Mouse (Mus musculus): Measurements from ENCODE around the gene Ndufa11.

Gene Ndufa11

DNA sequence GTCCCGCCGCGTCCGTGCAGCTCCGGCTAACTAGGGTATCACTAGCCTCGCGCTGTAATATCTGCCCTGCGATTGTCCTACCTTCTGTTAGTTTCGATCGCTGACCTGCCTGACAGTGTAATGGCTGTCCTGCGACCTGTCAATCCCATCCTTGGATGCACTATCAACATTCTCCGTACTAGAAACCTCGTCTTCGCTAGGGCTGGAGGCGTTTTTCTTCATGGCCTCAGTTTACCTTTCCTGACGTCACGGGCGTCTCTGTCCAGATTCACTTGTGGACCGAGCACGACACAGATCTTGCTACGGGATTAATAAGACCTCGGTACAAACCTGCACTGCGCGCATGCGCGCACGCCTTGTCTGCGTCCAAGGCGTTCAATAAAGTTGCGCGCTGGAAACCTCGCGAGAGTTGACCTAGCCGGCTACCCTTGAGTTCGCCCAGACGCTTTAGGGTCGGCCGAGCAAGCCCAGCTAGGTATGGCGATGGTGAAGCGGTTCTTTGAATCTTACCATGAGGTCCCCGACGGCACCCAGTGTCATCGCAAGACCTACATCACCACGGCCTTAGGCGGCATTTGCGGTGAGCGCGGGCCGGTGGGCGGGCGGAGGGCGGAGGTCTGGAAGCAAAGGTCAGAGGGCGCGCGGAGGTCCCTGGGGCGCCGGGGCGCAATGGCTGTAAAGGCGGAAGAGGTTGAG is at the start of gene Ndufa11, which contains the start of gene Vmac:
Ndufa11 (plus strand) TSS at position 405 of the 696 bp plus-strand sequence.
Vmac (minus strand) TSS at position 660 of the 696 bp plus-strand sequence.
- peak; percentile 99 for DNase-seq

DNA sequence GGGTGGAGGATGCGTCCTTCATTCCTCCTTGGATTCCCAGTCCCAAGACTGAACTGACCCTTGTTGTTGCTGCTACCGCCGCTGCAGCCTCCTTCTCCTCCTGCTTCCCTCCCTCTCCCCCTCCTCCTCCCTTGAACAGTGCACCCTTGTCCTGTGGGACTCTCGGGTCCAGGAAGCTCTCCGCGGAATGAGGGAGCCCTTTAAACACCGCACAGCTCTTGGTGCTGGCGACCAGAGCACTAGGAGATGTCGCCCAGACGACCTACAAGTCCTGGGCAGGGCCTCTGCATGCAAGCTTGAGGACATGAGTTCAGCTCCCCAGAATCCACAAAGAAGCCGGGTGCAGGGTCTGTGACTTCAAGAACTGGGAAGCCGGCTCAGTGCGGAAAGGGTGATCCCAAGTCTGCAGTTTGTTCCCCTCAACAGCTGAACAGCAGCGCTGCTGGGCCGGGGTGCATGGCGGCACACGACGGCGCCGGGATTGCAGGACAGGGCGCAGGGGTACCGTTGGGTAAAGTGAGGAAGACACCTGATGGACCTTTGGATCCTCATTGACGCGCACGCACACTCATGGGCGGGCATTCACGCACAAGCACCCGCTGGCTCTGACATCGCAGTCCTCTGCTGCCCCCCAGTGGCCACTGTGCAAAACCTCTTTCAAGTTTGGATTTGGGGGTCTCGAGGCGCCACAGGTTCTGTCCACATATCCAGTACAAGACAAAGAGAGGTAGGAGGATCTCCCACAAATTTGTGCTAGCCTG is 49.0 kb upstream of the Ndufa11 start:
- DNase-seq = peak; percentile 93 to 94

DNA sequence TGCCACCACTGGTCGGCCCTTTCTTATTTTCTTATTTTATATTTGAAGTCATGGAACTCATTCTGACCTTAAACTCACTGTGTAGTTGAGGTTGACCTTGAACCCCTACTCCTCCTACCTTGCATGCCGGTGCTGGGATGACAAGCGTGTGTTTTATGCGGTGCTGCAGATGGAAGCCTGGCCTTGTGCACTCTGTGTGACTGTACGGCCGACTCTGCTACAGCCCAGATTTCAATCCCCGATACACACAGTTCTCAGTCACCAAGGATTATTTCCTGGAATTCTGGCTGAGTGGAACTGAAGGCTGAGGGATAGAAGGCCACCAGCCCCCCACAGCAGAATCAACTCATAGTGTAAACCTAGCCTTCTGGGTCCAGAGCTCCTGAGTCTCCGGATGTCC is 47.8 kb upstream of the Ndufa11 start:
- DNase-seq = no peak

DNA sequence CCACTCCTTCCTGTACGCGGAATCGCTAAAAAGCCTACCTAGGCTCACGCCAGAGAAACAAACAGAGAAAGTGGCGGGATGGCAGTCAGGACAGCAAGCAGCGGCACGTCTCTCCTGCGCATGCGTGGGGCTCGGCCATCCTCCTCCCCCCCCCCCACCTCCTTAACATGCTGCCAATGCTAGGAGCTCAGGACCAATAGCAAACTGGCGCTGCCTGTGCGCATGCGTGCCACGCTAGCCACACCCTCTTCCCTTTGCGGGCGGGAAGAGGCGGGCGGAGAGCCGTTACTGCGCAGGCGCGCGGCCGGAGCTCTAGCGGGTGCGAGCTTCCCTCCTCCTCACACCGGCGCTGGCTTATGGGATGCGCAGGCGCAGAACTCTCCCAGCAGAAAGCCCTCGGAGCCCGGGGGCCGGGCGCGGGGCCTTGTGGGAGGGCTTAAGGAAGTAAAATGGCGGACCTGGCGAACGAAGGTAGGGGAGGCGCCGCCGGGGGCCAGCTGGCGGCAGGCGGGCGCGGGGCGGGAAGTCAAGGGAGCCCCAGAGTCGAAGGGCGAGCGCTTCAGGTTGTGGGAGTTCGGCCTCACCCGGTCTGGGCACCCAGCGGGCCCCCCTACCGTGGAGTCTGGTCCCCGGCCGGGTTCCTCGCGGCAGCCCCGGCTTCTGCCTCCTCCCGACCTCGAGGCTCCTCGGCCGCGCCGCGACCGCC is 44.5 kb upstream of the Ndufa11 start, which contains the start of gene Ranbp3:
Ranbp3 (plus strand) TSS at position 354 of the 706 bp plus-strand sequence.
- DNase-seq = peak; percentile 99 to 100

DNA sequence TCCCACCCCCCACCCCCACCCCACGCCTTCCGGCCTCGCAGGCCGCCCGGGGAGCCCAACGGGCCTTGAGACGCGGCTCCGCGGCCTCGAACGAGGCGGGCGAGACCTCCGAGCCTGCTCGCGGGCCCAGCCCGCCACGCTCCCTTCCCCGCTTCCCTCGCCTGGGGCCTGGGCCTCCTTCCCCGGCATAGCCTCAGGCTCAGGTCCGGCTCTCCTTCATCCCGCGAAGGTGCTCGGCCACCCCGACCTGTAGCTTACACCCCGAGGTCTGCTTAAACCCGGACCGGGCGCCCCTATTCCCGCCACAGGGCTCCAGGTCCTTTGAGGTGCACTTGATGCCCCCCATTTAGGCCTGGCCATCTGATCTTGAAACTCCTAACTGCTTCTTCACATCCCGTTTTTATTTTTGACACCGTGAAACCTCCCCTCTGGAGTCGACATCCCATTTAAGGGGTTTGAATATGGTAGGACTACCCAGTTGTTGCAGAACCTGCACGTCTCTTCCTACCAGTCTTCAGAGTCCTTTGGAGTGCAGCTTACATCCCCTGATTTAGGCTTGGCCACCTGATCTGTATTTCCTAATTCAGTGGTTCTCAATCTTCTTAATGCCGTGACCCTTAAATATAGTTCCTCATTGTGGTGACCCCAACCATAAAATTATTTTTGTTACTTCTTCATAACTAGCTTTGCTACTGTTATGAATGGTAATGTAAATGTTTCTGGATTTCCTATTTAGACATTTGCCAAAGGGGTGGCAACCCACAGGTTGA is 43.7 kb upstream of the Ndufa11 start:
- no peak for DNase-seq

DNA sequence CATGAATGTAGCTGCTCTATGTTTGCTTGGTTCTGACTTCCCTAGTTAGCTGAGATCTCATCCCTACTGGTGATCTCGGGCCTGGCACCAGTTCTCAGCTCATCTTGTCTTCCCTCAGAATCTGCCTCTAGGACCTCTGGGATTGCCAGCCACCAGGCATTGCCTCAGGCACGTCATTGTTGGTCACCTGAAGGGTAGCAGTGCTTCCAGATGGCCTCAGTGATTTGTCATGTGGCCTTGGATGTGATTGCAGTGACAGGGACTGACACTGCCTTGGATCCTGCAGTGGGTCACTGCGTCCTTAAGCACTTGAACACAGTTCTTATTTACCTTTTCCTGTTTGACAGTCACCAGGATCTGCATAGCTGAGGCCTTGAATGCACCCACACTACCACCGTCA is 35.8 kb upstream of the Ndufa11 start:
- no peak for DNase-seq

DNA sequence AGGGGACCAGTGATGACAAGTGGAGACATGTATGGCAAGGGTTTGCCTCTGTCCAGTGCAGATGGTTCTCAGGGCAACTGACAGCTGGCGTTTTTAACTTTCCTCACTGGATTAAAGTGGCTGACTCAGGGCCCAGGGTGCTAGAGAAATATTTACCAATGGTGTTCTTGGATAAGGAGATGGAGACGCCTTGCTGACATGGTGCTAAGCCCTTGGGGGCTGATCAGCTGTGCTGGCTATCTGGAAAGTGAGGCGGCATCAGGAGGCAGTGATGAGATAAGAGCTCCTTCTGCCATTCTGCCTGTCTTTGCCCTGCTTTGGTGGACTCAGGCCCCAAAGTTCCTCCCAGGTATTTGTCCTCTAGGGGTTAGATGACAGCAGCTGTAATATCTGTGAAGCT is 34.7 kb upstream of the Ndufa11 start:
- DNase-seq = no peak

DNA sequence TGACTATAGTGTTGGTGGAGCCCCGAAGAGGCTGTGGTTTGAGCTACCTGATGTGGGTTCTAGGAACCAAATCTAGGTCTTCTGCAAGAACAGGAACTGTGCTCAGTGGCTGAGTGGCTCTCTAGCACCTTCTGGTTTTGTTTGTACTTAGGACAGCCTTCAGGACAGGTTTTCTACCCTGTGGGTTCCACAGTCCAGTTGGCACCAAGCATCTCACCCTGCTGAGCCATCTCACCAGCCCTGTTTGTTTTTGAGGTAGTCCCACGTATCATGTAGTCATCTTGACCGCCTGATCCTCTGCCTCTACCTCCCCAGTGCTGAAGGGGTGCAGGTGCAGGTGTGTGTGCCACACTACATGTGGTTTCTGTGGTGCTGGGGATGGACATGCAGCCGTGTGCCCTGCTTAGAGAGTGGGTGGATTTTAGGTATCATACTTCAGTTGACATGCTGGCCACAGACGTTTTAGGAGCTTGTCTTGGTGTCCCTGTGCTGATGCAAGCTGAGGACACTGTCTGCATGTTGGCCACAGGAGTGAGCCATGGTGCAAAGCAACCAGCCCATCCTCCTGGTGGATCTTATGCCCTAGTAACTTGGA is 33.9 kb upstream of the Ndufa11 start:
- DNase-seq = no peak

DNA sequence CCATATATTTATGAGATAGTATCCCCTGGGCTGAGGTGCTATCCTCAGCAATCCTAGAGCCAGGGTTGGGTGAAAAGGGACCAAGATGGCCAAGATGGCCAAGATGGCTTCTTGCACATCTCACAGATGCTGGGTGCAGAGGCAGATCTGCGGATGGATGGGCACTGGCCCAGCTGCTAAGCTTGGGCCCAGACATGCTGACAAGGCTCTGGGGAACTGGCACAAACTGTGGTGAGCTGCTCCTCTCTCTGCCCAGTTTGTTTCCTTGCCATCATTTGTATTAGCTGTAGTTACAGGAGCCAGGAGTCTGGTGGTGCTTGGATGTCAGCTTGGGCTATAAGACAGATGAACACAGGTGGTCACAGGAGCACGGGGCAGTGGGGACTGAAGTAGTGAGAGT is 32.9 kb upstream of the Ndufa11 start:
- DNase-seq = no peak

DNA sequence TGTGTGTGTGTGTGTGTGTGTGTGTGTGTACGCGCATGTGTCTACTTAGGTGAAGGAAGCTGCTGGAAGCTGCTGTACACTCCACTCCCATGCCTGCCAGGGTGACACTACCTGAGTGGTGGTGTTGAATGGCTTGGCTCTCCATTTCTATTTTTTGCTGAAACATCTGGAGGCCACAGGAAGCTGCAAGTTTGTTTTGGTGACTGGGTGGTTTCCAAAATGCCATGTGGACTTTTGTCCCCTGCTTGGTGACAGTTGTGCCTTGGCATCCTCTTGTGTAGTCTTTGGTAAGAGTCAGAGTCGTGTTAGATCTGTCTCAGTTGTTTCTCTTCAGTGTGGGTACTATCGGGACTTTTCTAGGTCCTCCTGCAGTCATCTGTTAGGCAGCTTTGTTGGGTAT is 30.8 kb upstream of the Ndufa11 start:
- DNase-seq = no peak

DNA sequence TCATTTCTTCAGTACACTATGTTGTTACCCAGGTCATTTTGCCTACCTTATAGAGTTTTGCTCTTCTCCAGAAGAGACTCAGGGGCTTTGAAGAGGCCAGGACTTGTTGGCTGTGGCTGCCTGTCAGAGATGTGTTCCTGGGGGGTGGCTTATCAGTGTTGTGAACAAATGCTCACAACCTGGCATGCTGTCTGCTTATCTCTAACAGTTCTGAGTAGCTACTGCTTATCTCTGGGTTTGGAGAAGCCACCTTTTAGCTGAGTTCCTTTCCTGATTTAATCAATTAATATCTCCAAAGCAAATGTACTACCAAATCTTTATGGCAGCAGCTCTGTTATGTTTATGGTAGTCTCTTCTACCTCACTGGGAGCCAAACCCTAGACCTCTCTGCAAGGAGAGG is 29.5 kb upstream of the Ndufa11 start:
- DNase-seq = no peak

DNA sequence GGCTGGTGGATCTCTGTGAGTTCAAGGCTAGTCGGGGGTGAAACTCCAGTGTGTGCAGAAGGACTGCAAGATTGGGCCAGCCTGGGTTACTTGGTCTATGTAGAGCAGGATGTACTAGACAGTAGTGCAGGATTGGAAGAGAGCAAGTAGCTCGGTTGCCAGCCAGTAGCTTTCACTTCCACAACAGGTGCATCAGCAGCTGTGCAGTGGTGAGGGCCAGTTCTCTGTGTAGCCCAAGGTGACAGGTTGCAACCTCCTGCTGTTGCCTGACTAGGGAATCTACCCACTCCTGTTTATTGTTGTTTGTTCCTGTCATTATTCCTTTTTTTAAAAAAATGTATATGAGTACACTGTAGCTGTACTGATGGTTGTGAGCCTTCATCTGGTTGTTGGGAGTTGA is 28.9 kb upstream of the Ndufa11 start:
- DNase-seq = no peak

DNA sequence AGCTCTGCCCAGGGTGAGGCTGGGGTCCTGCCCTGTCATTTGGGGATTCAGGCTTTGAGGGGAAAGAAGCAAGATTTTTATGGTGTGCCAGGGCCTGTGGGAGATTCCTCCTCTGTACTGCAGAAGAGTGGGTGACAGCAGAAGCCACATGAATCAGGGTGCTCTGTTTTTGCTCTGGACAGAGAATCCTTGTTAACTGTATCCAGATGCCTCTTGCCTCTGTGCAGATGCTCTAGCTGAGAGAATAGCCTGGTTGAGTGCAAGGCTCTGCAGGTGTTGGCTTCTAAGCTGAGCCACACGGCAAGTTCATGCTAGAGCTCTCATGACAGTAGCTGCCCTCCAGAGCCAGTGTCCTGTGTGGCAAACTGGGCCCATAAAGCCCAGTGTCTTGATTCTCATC is 24.2 kb upstream of the Ndufa11 start:
- DNase-seq = no peak

DNA sequence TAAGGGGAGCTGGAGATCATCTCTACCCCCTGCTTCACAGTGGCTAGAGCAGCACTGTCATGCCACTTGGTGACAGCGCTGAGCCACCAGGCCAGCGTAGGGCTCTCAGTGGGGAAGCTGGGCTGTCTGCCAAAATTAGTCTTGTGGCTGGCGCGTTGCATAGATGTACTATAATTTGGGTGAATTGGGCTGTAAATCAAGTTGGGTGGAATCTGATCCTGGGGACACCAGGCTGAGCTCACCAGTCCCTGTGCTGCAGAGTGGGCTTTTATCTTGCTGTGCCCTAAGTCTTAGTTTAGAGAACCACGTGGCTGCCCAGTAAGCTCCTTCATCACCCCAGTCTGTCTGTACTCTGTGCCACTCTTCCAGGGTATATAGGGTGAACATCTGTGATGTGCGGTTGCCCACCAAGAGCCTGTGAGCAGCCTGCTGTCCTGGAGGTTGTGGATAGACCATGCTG is 23.7 kb upstream of the Ndufa11 start:
- DNase-seq = peak; percentile 22 to 42

DNA sequence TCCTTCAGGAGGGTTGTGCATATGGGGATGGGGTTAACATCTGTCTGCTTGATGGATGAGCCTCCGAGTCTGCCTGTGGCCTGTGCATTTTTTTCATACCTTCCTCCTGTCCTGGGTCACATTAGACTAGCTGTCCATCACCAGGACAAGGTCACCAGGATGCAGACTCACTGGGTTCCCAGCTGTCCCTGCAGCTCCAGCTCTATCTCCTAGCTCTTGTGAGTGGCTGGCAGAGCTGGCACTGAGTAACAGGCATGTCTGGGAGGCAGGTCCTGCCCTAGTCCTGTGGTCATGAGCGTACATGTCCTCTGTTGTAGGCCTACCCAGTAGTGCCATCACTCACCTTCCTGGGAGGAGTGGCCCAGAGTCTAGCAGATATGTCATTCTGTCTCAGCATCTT is 17.1 kb upstream of the Ndufa11 start:
- no peak for DNase-seq

DNA sequence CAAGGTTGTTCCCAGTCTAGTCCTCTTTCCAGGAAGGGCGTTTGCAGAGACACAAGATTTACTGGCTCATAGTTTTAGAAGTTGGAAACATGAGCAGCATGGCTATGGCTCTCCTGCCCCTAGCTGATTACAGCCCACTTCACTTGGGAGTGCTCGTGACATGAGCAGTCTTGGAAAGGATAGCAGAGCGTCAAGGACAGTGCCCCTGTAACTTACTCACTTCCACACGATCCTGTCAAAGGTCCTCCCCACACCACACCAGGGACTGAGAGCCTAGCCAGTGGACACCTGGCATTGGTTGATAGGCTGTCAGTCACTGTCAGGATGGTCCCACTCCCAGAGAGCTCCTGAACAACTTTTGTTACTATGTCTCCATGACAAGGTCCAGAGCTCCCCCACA is 14.5 kb upstream of the Ndufa11 start:
- DNase-seq = no peak

DNA sequence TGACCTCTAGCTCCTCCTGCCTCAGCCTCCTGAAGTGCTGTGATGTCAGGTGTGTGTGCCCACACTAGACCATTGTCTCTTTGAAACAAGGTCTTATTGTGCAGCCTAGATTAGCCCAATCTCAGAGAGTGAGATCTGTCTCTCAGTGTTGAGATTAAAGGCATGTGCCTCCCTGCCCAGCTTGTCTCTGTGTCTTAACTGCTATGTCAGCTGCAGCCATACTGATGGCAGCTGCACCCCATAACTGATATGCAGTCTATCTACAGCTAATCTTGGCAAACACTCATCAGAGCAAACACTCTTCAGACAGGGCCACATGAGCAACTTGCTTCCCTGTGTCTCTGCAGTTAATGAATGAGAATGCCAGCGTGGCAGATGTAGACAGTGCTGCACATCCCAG is 11.1 kb upstream of the Ndufa11 start:
- DNase-seq = no peak

DNA sequence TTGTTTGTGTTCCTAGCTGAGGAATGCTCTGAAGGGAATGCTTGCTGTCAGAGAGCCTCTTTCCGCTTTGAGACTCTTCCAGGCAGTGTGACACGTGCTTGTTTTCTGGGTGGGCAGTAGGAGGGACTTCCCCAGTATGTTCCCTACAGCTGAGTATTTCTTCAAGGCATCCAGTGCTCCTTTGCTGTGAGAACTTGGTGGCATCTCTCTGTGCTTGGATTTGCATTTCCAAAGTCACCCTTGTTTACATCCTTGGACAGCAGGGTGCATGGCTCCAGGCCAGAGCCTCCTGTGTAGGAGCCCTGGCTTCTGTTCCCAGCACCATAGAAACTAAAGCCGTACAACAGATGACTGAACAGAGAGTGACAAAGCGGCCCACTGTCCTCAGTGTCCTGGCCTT is 8.9 kb upstream of the Ndufa11 start:
- DNase-seq = no peak

DNA sequence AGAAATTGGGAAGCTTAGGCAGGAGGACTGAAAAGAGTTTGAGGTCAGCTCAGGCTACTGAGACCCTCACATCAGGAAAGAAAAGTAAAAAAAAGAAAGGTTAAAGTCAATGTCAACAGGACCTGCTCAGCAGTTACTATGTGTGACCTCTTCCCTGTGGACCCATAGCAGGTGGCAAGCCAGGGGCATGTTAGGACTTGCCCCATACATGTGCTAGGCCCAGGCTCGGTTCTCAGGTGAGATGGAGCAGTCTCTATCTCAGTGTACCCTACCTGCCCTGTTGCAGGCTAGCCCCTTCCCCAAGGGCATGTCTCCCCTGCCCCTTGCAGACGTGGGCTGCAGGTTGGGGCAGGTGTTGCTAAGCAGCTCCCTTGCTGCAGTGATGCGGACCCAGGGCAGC is 7.9 kb upstream of the Ndufa11 start:
- no peak for DNase-seq

DNA sequence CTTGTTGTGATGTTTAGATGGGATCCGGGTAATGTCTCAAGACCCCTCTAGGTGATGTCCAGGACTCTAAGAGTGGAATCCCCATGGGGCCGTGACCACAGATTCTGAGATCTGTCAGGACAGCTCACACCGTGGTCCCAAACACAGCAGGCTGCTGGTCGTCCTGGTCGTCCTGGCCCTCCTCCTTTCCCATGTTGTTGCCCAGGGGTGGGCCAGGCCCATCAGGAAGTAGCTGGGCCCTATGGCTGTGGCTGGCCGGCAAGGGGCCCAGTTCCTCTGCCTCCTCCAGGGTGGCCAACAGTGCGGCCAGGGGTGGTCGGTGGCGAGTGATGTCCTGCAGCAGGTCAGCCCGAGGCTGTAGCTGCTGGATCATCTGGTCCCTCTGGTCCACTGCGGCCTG is 2.2 kb upstream of the Ndufa11 start:
- DNase-seq = no peak

DNA sequence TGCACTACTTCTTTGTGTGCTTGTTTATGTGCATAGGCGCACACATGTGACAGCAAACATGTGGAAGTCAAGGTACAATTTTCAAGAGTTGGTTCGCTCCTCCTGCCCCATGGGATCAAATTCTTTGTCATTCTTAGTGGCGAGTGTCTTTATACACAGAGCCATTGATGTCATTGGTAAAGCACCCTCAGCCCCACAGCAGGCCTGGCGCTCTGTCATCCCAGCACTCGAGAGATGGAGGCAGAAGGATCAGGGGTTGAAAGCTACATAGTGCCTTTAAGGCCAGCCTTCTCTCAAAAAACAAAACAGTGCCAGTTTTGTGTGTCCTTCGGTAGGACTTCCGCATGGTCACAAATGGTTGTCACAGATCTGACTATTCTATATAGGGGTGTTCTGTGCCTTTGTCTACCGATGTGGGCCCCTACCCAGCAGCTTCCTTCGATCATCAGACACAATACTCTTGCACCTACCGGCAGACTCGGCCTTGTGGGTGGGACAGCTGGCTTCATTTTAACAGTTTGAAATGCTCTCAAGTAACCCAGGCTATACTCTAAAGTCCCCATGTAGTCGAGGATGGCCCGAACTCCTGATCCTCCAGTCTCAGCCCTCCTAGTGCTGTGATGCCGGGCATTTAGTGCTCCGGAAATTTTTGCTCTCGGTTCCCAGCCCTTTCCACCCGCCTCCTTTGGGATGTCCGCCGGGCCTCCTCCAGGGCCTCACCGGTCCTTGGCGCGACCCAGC is 1.5 kb upstream of the Ndufa11 start:
- no peak for DNase-seq

All from kidney, postnatal 4 days (tissue).